Mouse (Mus musculus): ENCODE results near the gene Nfe2l2.

DNA sequence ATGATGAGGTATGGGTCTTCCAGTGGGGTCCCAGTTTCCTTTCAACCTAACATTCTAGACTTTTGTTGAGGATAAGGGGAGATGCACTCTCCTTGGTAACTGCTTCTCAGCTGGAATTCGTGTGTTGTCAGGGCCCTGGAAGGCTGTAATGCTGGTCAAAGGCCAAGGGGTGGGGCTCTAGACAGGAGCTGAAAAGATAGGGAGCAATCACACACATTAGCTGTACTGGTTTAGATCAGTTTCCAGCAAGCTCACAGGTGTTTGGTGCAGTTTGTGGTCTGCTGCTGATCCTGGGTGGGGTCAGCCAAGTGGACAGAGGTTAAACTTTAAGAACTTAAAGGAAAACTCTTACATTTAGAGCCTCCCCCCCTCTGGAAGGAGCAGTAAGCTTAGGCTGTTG lies 3.0 kb upstream of the Nfe2l2 start:
- TF ChIP-seq CTCF (IDR thresholded peaks at IDR 0.05; ENCODE audit: extremely low read depth, insufficient read depth, insufficient read length, insufficient replicate concordance) (no peak), POLR2A (IDR thresholded peaks at IDR 0.05; ENCODE audit: low read depth, low read length) (no peak)
